ENCODE assay signal across 10 mouse cellular contexts in the genomic region with DNA sequence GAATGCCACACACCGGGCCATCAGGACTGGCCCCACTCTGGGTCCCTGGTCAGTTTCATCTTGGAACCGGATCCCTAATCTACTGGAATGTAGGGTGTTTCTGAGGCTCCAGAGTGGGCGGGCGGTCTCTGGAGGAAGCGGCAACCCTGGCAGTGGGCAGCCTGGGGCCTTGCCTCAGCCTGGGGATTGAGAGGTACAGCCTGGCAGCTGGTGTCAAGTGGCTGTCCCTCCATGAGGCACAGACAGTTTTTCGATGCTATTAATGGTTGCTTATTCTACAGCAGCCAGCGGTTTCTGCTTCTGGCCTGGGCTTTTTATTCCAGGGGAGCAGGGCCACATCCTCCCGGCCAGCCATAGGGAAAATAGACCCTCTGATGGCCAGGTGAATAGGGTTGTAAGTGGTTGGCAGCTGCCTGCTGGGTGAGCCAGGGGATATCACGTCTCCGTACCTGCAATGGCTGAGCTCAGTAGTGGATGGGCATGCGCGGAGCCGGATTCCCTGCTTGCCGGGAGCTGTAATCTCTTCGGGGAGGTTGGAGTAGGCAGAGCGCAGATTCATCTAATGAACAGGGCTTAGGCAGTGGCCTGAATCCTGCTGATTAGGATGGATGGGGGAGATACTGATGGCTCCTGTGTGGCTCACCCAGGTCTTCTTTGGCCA. TPM values are rescaled to one million over a fixed set of nuclear protein-coding genes. Genes with fewer than 3 reads are reported as not detected.
DNase-seq lines count a peak whose midpoint lies in the region; ATAC-seq and TF ChIP-seq lines count a peak whose summit lies in the region.
"Had no signal": no experiment of that assay in that cellular context is flagged by ENCODE, and none has a peak within 500 bp of the region (broad histone marks: within the 10 kb centered on the region; RNA-seq: fewer than 3 reads in every experiment).

No protein-coding gene starts in this region.

- no peak for DNase-seq in frontal cortex, adult 2 months (ENCODE audit: extremely low spot score in 1 of 2, low spot score in 1 of 2)
- no peak for DNase-seq in neural tube, embryonic 11.5 days (ENCODE audit: low spot score)
- no peak for DNase-seq in neural tube, embryonic 10.5 days (ENCODE audit: extremely low spot score, low spot score)
- DNase-seq in stomach, postnatal 0 days (ENCODE audit: low spot score): no peak
- no peak for DNase-seq in thymus, postnatal 10 days (ENCODE audit: low spot score in 2 of 2)
- no peak for DNase-seq in B cell, adult 2 months
- DNase-seq: cerebellum, adult 8-10 months had no signal

- H3K27ac ChIP-seq in neural tube, embryonic 11.5 days (ENCODE audit: low read depth, low read length): peak overlapping the region; percentile 36; the same call in 1 of the 2 replicates
- peak overlapping the region; percentile 89 for H3K27ac ChIP-seq in midbrain, embryonic 13.5 days
- peak overlapping the region; percentile 75; the same call in 1 of the 2 replicates for H3K27ac ChIP-seq in stomach, postnatal 0 days (replicated peaks)
- H3K27ac ChIP-seq: liver, embryonic 14.5 days had no signal

- ATAC-seq in frontal cortex, adult (ENCODE audit: low TSS enrichment): peak; percentile 69
- ATAC-seq in neural tube, embryonic 11.5 days (ENCODE audit: insufficient read depth, low FRiP score, low TSS enrichment): no peak
- ATAC-seq in midbrain, embryonic 13.5 days: peak; percentile 76
- ATAC-seq in stomach, postnatal 0 days (ENCODE audit: low FRiP score, low TSS enrichment): no peak

- H3K36me3 ChIP-seq in neural tube, embryonic 11.5 days (ENCODE audit: control insufficient read depth, insufficient read depth, low read length): no peaks in the 10 kb centered on the region
- no peaks in the 10 kb centered on the region for H3K36me3 ChIP-seq in midbrain, embryonic 13.5 days
- H3K36me3 ChIP-seq in stomach, postnatal 0 days (ENCODE audit: control insufficient read depth, insufficient read depth, low read length): no peaks in the 10 kb centered on the region

- no peak for TF ChIP-seq CTCF in stomach, postnatal 0 days (IDR thresholded peaks at IDR 0.05; ENCODE audit: low read depth)

- H3K27me3 ChIP-seq in neural tube, embryonic 11.5 days (ENCODE audit: control insufficient read depth, insufficient read depth, low read length): no peaks in the 10 kb centered on the region
- H3K27me3 ChIP-seq in midbrain, embryonic 13.5 days: no peaks in the 10 kb centered on the region
- no peaks in the 10 kb centered on the region for H3K27me3 ChIP-seq in stomach, postnatal 0 days (ENCODE audit: control insufficient read depth, insufficient read depth, low read length)

- H3K4me3 ChIP-seq in neural tube, embryonic 11.5 days (ENCODE audit: low read depth, low read length): no peak overlapping the region
- H3K4me3 ChIP-seq in midbrain, embryonic 13.5 days (replicated peaks): no peak overlapping the region
- H3K4me3 ChIP-seq in stomach, postnatal 0 days (ENCODE audit: low read depth, low read length): no peak overlapping the region

- peaks cover 9% of the 10 kb centered on the region; the same call in 1 of the 2 replicates for H3K4me1 ChIP-seq in neural tube, embryonic 11.5 days (ENCODE audit: control insufficient read depth, insufficient read depth, low read length)
- peaks cover 37% of the 10 kb centered on the region for H3K4me1 ChIP-seq in midbrain, embryonic 13.5 days (replicated peaks)
- peaks cover 6% of the 10 kb centered on the region; the same call in 1 of the 2 replicates for H3K4me1 ChIP-seq in stomach, postnatal 0 days (replicated peaks; ENCODE audit: control insufficient read depth, insufficient read depth)

- no peak for TF ChIP-seq EP300 in stomach, postnatal 0 days (optimal IDR thresholded peaks at IDR 0.05)

- no peak overlapping the region for H3K4me2 ChIP-seq in neural tube, embryonic 11.5 days (ENCODE audit: low read depth)
- 0 out of 2 replicates have a peak overlapping the region, but pooled peaks have one; percentile 5 for H3K4me2 ChIP-seq in midbrain, embryonic 13.5 days (replicated peaks)
- no peak overlapping the region for H3K4me2 ChIP-seq in stomach, postnatal 0 days (replicated peaks; ENCODE audit: low read depth)

- WGBS in neural tube, embryonic 11.5 days: 76% methylated on average over 16 of the region's 16 CpGs
- WGBS in midbrain, embryonic 13.5 days: 58% methylated on average over 16 of the region's 16 CpGs
- WGBS in stomach, postnatal 0 days: 71% methylated on average over 16 of the region's 16 CpGs

- H3K9me3 ChIP-seq in neural tube, embryonic 11.5 days (ENCODE audit: control insufficient read depth, low read length): no peaks in the 10 kb centered on the region
- no peaks in the 10 kb centered on the region for H3K9me3 ChIP-seq in midbrain, embryonic 13.5 days
- no peaks in the 10 kb centered on the region for H3K9me3 ChIP-seq in stomach, postnatal 0 days (ENCODE audit: control insufficient read depth, low read length)

- no peak overlapping the region for H3K9ac ChIP-seq in neural tube, embryonic 11.5 days (ENCODE audit: low read length)
- H3K9ac ChIP-seq in midbrain, embryonic 13.5 days (replicated peaks): peak overlapping the region; percentile 48
- no peak overlapping the region for H3K9ac ChIP-seq in stomach, postnatal 0 days (ENCODE audit: low read length)
- H3K9ac ChIP-seq: liver, embryonic 14.5 days had no signal

RNA-seq across cellular contexts. Expression of a gene that starts 22.6 kb away (rescaled TPM):
- 56.7 and 57.1 TPM in 2 replicates for polyA plus RNA-seq in frontal cortex, adult 2 months (2012; rRNA removed)
- 19.9 and 33.5 TPM in 2 replicates for polyA plus RNA-seq in neural tube, embryonic 11.5 days (2014; fragmentation: Nextera tagmentation; extraction: Ambion mirVana)
- 22.3 and 22.5 TPM in 2 replicates for polyA plus RNA-seq in midbrain, embryonic 13.5 days (2015; fragmentation: Nextera tagmentation; extraction: Ambion mirVana)
- polyA plus RNA-seq in stomach, postnatal 0 days (2015; fragmentation: Nextera tagmentation; extraction: Ambion mirVana): 6.4 and 7.0 TPM in 2 replicates

Comparison
In these comparisons a context has a peak if more than half of its experiments do, and no peak if none do; other contexts are left out.
1. ATAC-seq: peak in frontal cortex, adult (single experiment) and midbrain, embryonic 13.5 days (single experiment); none in neural tube, embryonic 11.5 days (single experiment) and stomach, postnatal 0 days (single experiment).
2. H3K27ac ChIP-seq: peak in every context shown above with its lines; median percentile 89 in midbrain, embryonic 13.5 days; 75 in stomach, postnatal 0 days; 36 in neural tube, embryonic 11.5 days.